Mouse (Mus musculus): Measurements from ENCODE around the gene Ormdl3. TPM values are rescaled to one million over a fixed set of nuclear protein-coding genes. Genes with fewer than 3 reads are reported as not detected.
A peak's percentile ranks its signal among the peaks of the same experiment; 100 is the strongest.
"Not testable (repeated sequence)": the region's sequence is repeated elsewhere in the genome, so short reads cannot be mapped to it uniquely, and the experiment has no call there.

Ormdl3 gene
- 82.8 and 83.6 TPM in 2 replicates for polyA plus RNA-seq (2015; fragmentation: Nextera tagmentation; extraction: Ambion mirVana)

DNA sequence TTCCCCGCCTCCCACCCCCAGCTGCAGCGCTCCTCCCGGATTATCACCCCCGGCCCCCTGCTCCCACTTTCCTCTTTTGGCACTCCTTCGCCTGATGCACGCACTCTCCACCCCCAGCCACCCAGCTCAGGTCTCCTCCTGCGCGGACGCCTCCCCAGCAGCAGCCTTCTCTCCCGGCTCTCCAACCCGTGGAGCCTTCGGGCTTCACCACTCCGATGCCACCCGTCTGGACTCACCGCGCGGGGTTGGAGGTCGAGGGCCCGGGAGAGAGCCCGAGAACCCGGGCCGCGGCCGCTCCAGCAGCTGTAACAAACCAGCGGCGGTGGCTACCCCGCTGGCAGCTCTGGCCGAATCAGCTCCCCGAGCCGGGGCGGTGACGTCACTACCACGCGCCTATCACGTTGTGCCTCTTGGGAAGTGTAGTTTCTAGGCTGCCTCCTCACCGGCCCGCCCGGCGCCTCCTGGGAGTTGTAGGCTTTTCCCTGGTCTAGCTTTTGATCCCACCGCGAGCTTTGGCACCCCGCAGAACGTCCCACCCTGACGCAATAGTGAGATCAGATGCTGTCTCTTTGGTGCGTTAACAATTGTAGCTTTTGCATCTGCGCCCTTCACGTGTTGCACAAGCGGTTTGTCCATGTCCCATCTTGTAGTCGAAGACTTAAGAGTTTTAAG is at the start of gene Ormdl3:
TSS of gene Ormdl3 (minus strand) at position 477 of the 672 bp plus-strand sequence.
- peaks cover 10% of the 10 kb centered on the region for H3K27me3 ChIP-seq
- peak within 1 kb of the TSS; percentile 88 for H3K4me3 ChIP-seq
- H3K4me2 ChIP-seq (replicated peaks): peak within 1 kb of the TSS; percentile 91
- H3K9me3 ChIP-seq: no peaks in the 10 kb centered on the region
- peaks cover 33% of the 10 kb centered on the region for H3K4me1 ChIP-seq
- peak within 1 kb of the TSS; percentile 91 for H3K9ac ChIP-seq
- peak; percentile 91 for ATAC-seq (ENCODE audit: low FRiP score, low read depth)
- H3K27ac ChIP-seq: peak within 1 kb of the TSS; percentile 73
- H3K36me3 ChIP-seq: peaks cover 22% of the 10 kb centered on the region
- under 1% methylated on average over 49 of the region's 49 CpGs for WGBS

DNA sequence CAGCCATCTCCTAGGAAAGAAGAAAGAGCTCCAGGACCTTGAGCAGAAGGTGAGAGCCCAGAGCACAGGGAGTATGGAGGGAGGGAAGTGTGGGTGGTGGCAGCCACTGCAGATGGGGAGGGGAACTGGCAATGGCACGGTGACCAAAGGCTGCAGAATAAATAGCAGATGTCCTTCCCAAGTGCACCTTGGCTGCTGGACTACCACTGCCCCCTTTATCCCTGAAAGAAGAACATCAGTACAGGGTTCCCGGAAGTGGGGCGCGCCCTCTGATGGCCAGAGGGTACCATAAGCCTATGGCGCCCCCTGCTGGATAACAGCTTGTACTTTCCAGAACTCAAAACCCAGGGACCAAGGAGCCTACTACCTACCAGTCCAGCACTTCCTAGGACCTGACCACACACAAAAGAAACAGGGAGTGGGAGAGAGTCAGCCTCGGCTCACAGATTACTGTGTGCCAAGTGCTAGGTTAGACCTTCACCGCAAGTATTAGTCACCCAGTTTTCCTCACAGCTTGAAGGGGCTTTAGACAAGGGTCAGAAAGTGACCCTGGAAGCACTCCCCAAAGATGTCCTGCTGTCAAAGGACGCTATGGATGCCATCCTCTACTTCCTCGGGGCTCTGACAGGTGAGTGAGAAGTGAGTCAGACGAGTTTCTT is 48.3 kb upstream of the Ormdl3 start:
- not testable (repeated sequence) for H3K4me2 ChIP-seq (replicated peaks)

GRCm38 (mm10) chr11:98630646-98631045 is 43.5 kb upstream of the Ormdl3 start:
- H3K36me3 ChIP-seq: no peaks in the 10 kb centered on the region
- 0 out of 2 replicates have a peak, but pooled peaks cover 2% of the 10 kb centered on the region for H3K9me3 ChIP-seq
- no peak for ATAC-seq (ENCODE audit: low FRiP score, low read depth)
- no peaks in the 10 kb centered on the region for H3K4me1 ChIP-seq
- H3K4me3 ChIP-seq: no peak overlapping the region
- no peak overlapping the region for H3K27ac ChIP-seq
- H3K27me3 ChIP-seq: no peaks in the 10 kb centered on the region
- no peak overlapping the region for H3K4me2 ChIP-seq (replicated peaks)
- H3K9ac ChIP-seq: no peak overlapping the region
- WGBS: 92% methylated on average over 5 of the region's 5 CpGs

More for the DNA sequence above, 48.3 kb upstream of the Ormdl3 start:
- H3K9ac ChIP-seq; H3K36me3 ChIP-seq; H3K4me1 ChIP-seq; H3K4me3 ChIP-seq; H3K27me3 ChIP-seq; H3K27ac ChIP-seq; ATAC-seq (ENCODE audit: low FRiP score, low read depth); H3K9me3 ChIP-seq: not testable (repeated sequence)
- 36% methylated on average over 10 of the region's 10 CpGs for WGBS

- H3K27me3 ChIP-seq: no peaks in the 10 kb centered on the region
- no peak overlapping the region for H3K27ac ChIP-seq
- no peaks in the 10 kb centered on the region for H3K36me3 ChIP-seq
- H3K4me2 ChIP-seq (replicated peaks): no peak overlapping the region
- no peak for ATAC-seq (ENCODE audit: low FRiP score, low read depth)
- H3K4me1 ChIP-seq: no peaks in the 10 kb centered on the region
- 96% methylated on average over 3 of the region's 3 CpGs for WGBS
- no peak overlapping the region for H3K9ac ChIP-seq
- H3K9me3 ChIP-seq: 0 out of 2 replicates have a peak, but pooled peaks cover 4% of the 10 kb centered on the region
- no peak overlapping the region for H3K4me3 ChIP-seq
Measured at GRCm38 (mm10) chr11:98628706-98629105, 41.5 kb upstream of the Ormdl3 start.

- H3K27me3 ChIP-seq: no peaks in the 10 kb centered on the region
- no peak within 1 kb of the TSS for H3K4me3 ChIP-seq
- H3K4me2 ChIP-seq (replicated peaks): no peak within 1 kb of the TSS
- H3K27ac ChIP-seq: no peak within 1 kb of the TSS
- H3K9me3 ChIP-seq: peaks cover 7% of the 10 kb centered on the region; the same call in 1 of the 2 replicates
- H3K36me3 ChIP-seq: no peaks in the 10 kb centered on the region
- no peak for ATAC-seq (ENCODE audit: low FRiP score, low read depth)
- no peaks in the 10 kb centered on the region for H3K4me1 ChIP-seq
- WGBS: 87% methylated on average over 10 of the region's 10 CpGs
- no peak within 1 kb of the TSS for H3K9ac ChIP-seq
Measured at GRCm38 (mm10) chr11:98625611-98626410, 38.6 kb upstream of the Ormdl3 start, which contains the start of the genes Gm12355 and Gsdma3. Gene Gm12355 (minus strand): TSS chr11:98625661. Gene Gsdma3 (plus strand): TSS chr11:98626360.

DNA sequence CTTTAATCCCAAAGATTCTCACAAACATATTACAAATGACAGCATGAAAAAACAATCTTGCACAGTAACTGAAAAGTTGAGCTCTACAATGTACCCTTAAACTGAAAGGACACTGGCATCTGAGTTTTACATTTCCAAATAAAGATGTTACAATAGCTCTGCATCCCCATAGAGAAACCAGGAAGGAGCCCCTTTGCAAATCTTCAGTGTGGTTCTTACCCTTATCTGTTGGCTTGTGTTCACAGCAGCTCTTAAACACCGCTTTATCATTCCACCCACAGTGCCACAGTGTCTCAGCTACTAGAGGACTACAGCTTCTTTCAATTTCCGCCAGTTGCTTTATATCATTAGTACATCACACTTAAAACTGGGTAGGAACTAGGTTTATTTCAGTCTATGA is 37.2 kb upstream of the Ormdl3 start:
- not testable (repeated sequence) for H3K36me3 ChIP-seq; H3K9ac ChIP-seq; H3K4me3 ChIP-seq; ATAC-seq (ENCODE audit: low FRiP score, low read depth); H3K27ac ChIP-seq; H3K9me3 ChIP-seq; H3K27me3 ChIP-seq; H3K4me2 ChIP-seq (replicated peaks); H3K4me1 ChIP-seq
- 88% methylated on average over 2 of the region's 2 CpGs for WGBS

GRCm38 (mm10) chr11:98623981-98624380 is 36.8 kb upstream of the Ormdl3 start:
- not testable (repeated sequence) for H3K27me3 ChIP-seq; H3K9me3 ChIP-seq; ATAC-seq (ENCODE audit: low FRiP score, low read depth); H3K4me2 ChIP-seq (replicated peaks); H3K27ac ChIP-seq; H3K9ac ChIP-seq; H3K4me3 ChIP-seq; H3K4me1 ChIP-seq; H3K36me3 ChIP-seq
- WGBS: 83% methylated on average over 6 of the region's 6 CpGs

DNA sequence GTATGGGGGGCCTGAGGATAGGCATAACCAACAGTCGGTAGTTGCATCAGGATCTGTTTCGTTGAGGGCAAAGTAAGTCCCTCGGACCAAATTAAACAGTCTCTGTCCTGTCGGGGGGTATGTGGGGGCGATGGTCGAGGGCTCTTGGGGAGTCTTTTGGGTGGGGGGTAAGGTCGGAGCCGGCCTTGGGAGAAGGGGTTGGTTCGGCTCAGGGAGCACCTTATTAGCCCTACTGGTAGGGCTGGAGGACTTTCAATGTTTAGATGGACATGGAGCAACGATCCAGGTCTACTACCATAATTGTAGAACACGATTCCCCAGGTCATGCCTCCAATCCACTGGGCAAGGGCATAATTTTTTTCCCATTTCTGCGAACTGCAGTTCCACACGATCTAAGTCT is 33.6 kb upstream of the Ormdl3 start:
- Histone ChIP-seq H3K4me2 (replicated peaks) (no peak overlapping the region), H3K9me3 (peaks cover 7% of the 10 kb centered on the region; the same call in 1 of the 2 replicates), H3K9ac (no peak overlapping the region), H3K4me1 (no peaks in the 10 kb centered on the region), H3K4me3 (no peak overlapping the region), H3K27ac (no peak overlapping the region), H3K36me3 (no peaks in the 10 kb centered on the region), H3K27me3 (no peaks in the 10 kb centered on the region)
- 93% methylated on average over 13 of the region's 13 CpGs for WGBS
- no peak for ATAC-seq (ENCODE audit: low FRiP score, low read depth)

DNA sequence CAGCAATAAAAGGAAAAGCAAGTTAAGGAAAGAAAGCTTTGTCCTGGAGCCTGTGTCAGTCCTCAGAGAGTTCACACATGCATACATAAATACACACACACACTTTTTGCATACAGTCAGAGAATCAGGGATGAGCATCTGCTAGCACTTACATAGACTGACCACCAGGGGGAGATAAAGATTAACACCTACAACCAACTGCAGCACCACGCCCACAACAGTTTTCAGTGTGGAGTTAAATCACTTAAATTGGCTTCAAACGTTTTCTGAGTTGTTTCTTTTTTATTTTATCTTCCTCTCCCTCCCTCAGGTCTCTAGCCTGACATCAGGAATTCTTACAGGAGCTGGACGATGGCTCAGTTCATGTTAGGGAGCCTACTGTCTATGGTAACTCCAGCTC is 19.6 kb upstream of the Ormdl3 start:
- Histone ChIP-seq H3K36me3 (no peaks in the 10 kb centered on the region), H3K4me1 (peaks cover 6% of the 10 kb centered on the region), H3K27ac (no peak overlapping the region), H3K9me3 (no peaks in the 10 kb centered on the region), H3K9ac (no peak overlapping the region), H3K4me3 (no peak overlapping the region), H3K4me2 (replicated peaks) (no peak overlapping the region), H3K27me3 (peaks cover 29% of the 10 kb centered on the region)
- no peak for ATAC-seq (ENCODE audit: low FRiP score, low read depth)
- WGBS: 11% methylated on average over 3 of the region's 3 CpGs

GRCm38 (mm10) chr11:98604911-98605310 is 17.7 kb upstream of the Ormdl3 start:
- WGBS: 62% methylated on average over 6 of the region's 6 CpGs
- H3K9me3 ChIP-seq; H3K4me2 ChIP-seq (replicated peaks); H3K9ac ChIP-seq; H3K4me3 ChIP-seq; ATAC-seq (ENCODE audit: low FRiP score, low read depth); H3K36me3 ChIP-seq; H3K4me1 ChIP-seq; H3K27ac ChIP-seq: not testable (repeated sequence)
- peaks cover 44% of the 10 kb centered on the region for H3K27me3 ChIP-seq

DNA sequence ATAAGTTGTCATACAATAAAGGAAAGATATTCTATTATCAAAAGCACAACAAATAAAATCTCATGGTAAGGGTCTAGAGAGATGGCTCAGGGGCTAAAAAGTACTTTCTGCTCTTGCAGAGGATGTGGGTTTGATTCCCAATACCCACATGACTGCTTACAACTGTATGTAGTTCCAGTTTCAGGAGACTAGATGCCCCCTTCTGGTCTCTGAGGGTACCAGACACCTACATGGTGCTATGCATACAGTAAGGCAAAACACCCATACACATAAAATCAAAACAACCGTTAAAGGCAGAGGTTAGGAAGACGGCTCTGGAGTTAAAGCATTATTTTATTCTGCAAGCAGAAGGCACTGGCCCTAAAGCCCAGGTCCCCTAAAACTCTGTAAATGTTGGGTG is 16.8 kb upstream of the Ormdl3 start:
- H3K9ac ChIP-seq: no peak overlapping the region
- no peak overlapping the region for H3K4me2 ChIP-seq (replicated peaks)
- no peaks in the 10 kb centered on the region for H3K9me3 ChIP-seq
- WGBS: 85% methylated on average over 2 of the region's 2 CpGs
- H3K4me3 ChIP-seq: no peak overlapping the region
- H3K36me3 ChIP-seq: no peaks in the 10 kb centered on the region
- no peak overlapping the region for H3K27ac ChIP-seq
- no peak for ATAC-seq (ENCODE audit: low FRiP score, low read depth)
- peaks cover 7% of the 10 kb centered on the region for H3K4me1 ChIP-seq
- peaks cover 45% of the 10 kb centered on the region for H3K27me3 ChIP-seq

- peaks cover 57% of the 10 kb centered on the region for H3K27me3 ChIP-seq
- no peak for ATAC-seq (ENCODE audit: low FRiP score, low read depth)
- no peak overlapping the region for H3K27ac ChIP-seq
- no peaks in the 10 kb centered on the region for H3K36me3 ChIP-seq
- no peak overlapping the region for H3K9ac ChIP-seq
- no peaks in the 10 kb centered on the region for H3K9me3 ChIP-seq
- H3K4me2 ChIP-seq (replicated peaks): peak overlapping the region; percentile 58
- peak overlapping the region; percentile 28 for H3K4me3 ChIP-seq
- WGBS: 4% methylated on average over 20 of the region's 20 CpGs
- H3K4me1 ChIP-seq: peaks cover 11% of the 10 kb centered on the region
Measured at GRCm38 (mm10) chr11:98602090-98602690, 15.0 kb upstream of the Ormdl3 start.

Measured in limb, embryonic 13.5 days (tissue).